Mouse (Mus musculus): ENCODE measurements at regions not wholly inside any gene's neighbourhood (a gene's known extent, or its start where the extent isn't known, plus 50 kb on each side); places are given as distances from the start of the nearest gene placed in this dataset.

GRCm38 (mm10) chr8:76038526-76038925 lies 590.0 kb downstream of the Iqcm start:
- no peak for DNase-seq (ENCODE audit: low spot score)

DNA sequence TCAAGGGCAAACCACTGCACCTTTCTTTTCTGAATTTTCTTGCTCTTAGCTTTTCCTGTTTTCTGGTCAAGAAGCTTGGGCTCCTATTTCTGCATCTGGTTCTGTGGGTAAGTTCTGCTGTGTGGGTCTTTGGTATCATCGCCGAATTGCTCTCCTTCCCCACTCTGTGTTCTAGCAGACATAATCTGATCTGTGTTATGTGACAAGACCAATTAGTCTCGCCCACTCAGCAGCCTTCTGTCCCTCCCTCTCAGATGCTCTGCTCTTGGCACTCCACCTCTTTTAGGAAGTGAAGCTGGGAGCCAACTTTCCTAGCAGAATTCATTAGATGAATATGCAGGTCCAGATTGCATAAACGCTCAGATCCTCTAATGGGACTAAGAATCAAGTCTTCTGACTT lies 603.5 kb downstream of the Iqcm start:
- peak; percentile 1 for DNase-seq (ENCODE audit: low spot score)

- DNase-seq (ENCODE audit: low spot score): peak; percentile 10
Measured at GRCm38 (mm10) chr8:76067721-76068120, 619.2 kb downstream of the Iqcm start.

GRCm38 (mm10) chr8:76072671-76073351 lies 624.3 kb downstream of the Iqcm start:
- DNase-seq (ENCODE audit: low spot score): no peak

DNA sequence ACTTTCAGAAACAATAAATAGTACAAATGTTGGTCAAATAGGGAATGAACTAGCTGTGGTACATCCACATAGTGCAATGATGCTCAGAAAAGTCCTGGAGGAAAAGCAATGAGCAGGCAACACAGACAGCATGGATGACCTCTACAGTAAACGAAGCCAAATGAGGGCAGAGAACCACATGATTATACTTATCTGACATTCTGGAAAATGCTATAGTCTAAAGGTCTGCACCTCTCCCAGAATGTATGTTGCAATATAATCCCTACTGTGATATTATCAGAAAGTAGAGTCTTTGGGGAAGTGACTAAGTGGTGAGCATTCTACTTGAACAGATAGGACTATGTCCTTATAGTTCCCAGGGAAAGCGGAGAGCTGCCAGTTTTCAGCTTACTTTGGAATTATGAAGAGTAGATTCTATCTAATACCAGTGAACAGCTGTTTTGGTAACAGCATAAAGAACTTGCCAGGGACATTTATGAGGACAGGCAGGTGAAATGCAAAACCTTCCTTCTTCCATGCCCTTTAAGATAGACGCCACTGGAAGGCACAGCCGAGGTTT lies 672.2 kb downstream of the Iqcm start:
- no peak for DNase-seq (ENCODE audit: low spot score)

GRCm38 (mm10) chr8:76127486-76127885 lies 679.0 kb downstream of the Iqcm start:
- DNase-seq (ENCODE audit: low spot score): no peak

DNA sequence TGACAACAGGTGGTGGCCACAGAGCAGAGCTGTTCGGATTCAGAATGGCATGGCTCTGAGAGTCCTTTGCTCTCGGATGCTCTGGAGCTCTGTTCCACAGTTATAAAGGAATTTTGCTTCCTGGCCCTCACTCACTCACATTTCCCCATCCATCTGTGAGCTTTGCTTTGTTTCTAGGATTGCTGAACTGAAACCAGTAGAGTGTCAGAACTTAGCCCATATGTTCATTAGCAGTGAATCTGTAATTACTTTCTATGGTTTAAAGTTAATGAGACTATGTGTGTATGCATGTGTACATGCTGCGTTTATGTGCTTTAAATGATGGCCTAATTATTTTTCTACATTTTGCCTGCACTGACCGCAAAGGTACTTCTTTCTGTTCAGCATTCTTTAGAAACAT lies 688.7 kb downstream of the Iqcm start:
- DNase-seq (ENCODE audit: low spot score): no peak

GRCm38 (mm10) chr8:76148681-76149080 lies 700.2 kb downstream of the Iqcm start:
- no peak for DNase-seq (ENCODE audit: low spot score)

- no peak for DNase-seq (ENCODE audit: low spot score)
Measured at GRCm38 (mm10) chr8:76182520-76182919, 716.7 kb upstream of the Nr3c2 start.

DNA sequence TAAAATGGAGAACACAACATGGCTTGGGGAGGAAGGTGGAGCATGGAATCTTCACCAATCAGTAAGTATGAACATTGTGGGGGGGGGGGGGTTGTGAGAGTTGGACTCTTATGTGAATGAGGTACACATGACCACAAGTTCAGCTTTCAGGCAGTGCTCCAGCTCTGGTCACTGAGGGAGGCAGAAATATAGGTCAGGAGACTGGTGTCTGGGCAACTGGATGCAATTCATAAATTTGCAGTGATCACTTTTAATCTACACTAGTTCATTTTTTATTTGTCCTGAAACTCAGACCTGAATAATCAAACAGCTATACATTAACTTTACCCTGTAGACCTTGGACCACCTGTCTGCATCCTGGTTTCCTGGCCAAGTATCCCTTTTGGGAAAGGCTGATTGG lies 715.4 kb upstream of the Nr3c2 start:
- no peak for DNase-seq (ENCODE audit: low spot score)

GRCm38 (mm10) chr8:76187293-76187692 lies 711.9 kb upstream of the Nr3c2 start:
- DNase-seq (ENCODE audit: low spot score): no peak

- no peak for DNase-seq (ENCODE audit: low spot score)
Measured at GRCm38 (mm10) chr8:76211891-76212290, 687.4 kb upstream of the Nr3c2 start.

- DNase-seq (ENCODE audit: low spot score): no peak
Measured at GRCm38 (mm10) chr8:76217819-76218580, 681.2 kb upstream of the Nr3c2 start.

DNA sequence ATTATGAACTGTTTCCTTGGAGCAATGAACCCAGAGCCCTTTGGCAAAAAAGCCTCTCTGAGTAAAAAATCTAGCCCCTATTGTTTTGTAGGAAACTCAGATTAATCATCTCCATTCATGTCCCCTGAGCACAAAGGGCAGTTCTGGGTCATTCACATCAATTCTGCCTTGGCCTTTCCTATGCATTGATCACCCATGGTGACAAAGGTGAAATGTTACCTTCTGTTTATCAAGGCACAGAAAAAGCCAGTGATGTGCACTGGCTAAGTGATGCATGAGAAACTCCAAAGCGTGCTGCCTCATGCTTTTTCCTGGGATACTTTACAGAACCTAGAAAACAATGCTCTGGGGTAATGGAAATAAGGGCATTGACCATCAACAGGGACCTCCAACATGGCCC lies 668.4 kb upstream of the Nr3c2 start:
- DNase-seq (ENCODE audit: low spot score): no peak

GRCm38 (mm10) chr8:76249194-76249593 lies 650.0 kb upstream of the Nr3c2 start:
- DNase-seq (ENCODE audit: low spot score): no peak

DNA sequence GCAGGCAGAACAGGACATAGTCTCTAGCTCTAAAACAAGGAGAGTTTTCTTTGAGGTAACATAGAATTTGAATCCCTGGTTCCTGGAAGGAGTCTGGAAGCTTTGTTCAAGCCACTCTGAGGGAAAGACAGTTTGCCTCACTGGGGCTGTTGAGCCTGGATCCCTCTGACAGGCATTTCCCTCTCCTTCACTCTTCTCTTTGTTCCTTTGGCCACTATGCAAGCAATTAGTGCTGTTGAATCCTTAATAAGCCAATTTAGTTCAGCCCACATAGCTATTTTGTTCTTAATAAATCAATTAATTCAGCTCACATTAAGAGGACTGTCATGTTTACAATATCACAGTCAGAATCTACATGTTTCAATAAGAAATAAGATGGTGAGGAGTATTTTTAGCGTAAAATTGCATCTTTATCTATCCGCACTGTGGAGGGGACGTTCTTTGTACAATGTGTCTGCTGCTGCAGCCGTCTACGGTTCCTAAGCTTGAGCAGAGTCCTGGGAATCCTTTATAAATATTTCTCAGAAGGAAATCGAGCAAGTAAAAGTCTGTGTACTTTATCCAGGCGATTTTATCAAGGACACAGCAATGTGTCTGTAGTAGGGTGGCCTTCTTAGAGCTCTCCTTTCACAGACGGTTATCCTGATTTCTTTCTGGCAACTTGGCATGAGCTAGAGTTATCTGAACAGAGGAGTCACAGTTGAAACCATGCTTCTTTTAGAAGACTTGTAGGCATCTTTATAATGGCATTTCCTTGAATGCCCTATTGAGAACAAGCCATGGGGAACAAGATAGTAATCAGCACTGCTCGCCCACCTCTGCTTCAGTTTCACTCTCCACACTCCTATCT lies 646.9 kb upstream of the Nr3c2 start:
- DNase-seq (ENCODE audit: low spot score): no peak

Measured in left cerebral cortex, adult 11 months (tissue).